Mouse (Mus musculus) hindbrain, embryonic 11.5 days (tissue): ENCODE results near the gene Mmp14. TPM values are rescaled to one million over a fixed set of nuclear protein-coding genes. Genes with fewer than 3 reads are reported as not detected.

ENCODE experiments used
- ATAC-seq: fragments of 200-750 bp; cut with Nextera tagmentation; 2 replicates; pipeline ENCODE4 v1.8.0; 2017; ENCODE audit warnings: mild to moderate bottlenecking, moderate TSS enrichment, moderate library complexity; ENCODE audit not compliant: low FRiP score
- DNase-seq: peaks from one replicate; pipeline ENCODE4 v3.0.0-alpha.2; 2015; ENCODE audit warnings: low spot score
- H3K27ac ChIP-seq: fragments of 300-500 bp; sonication (generic); 2 replicates; pipeline ENCODE4 v1.5.1; 2014; ENCODE audit warnings: mild to moderate bottlenecking, low read depth, low read length
- H3K27me3 ChIP-seq: fragments of 300-500 bp; sonication (generic); 2 replicates; pipeline ENCODE4 v1.6.1; 2014; ENCODE audit warnings: mild to moderate bottlenecking, low read length, moderate library complexity, mixed read lengths; ENCODE audit not compliant: control insufficient read depth, insufficient read depth
- H3K36me3 ChIP-seq: fragments of 300-500 bp; sonication (generic); 2 replicates; pipeline ENCODE4 v1.6.1; 2014; ENCODE audit warnings: mild to moderate bottlenecking, low read length, moderate library complexity, mixed read lengths; ENCODE audit not compliant: control insufficient read depth, insufficient read depth
- H3K4me1 ChIP-seq: fragments of 300-500 bp; sonication (generic); replicated peaks from 2 replicates; pipeline ENCODE4 v1.6.1; 2014; ENCODE audit warnings: low read length, mixed read lengths; ENCODE audit not compliant: control insufficient read depth, insufficient read depth
- H3K4me2 ChIP-seq: fragments of 300-500 bp; sonication (generic); replicated peaks from 2 replicates; pipeline ENCODE4 v1.6.1; 2014; ENCODE audit warnings: mild to moderate bottlenecking, low read depth, low read length
- H3K4me3 ChIP-seq: fragments of 300-500 bp; sonication (generic); 2 replicates; pipeline ENCODE4 v1.5.1; 2014; ENCODE audit warnings: low read depth, low read length
- H3K9ac ChIP-seq: fragments of 300-500 bp; sonication (generic); 2 replicates; pipeline ENCODE4 v1.6.1; 2014; ENCODE audit warnings: low read depth, low read length
- H3K9me3 ChIP-seq: fragments of 300-500 bp; sonication (generic); 2 replicates; pipeline ENCODE4 v1.6.1; 2016; ENCODE audit warnings: low read length; ENCODE audit not compliant: control insufficient read depth
- WGBS: fragments of 180-500 bp; shearing (Covaris S2); extraction: QIAGEN DNeasy Blood & Tissue Kit; methylation state at CpG from one replicate; pipeline ENCODE4 v1.1.7; 2014; 5-methylcytosine and 5-hydroxymethylcytosine counted together
- polyA plus RNA-seq: library from polyadenylated mRNA; unstranded; fragments of >200 nt; fragmentation: Nextera tagmentation; extraction: Ambion mirVana; gene quantifications from 2 replicates; pipeline ENCODE4 v1.2.1, GENCODE M21; 2014

Gene Mmp14
- polyA plus RNA-seq = 71.2 and 73.1 TPM in 2 replicates

- peak; percentile 76 for DNase-seq
- Histone ChIP-seq H3K4me2 (peak within 1 kb of the TSS; percentile 74), H3K4me1 (peaks cover 10% of the 10 kb centered on the region; the same call in 1 of the 2 replicates), H3K9ac (peak within 1 kb of the TSS; percentile 93), H3K36me3 (no peaks in the 10 kb centered on the region; the same call in 1 of the 2 replicates), H3K9me3 (no peaks in the 10 kb centered on the region), H3K27ac (peak within 1 kb of the TSS; percentile 86), H3K27me3 (no peaks in the 10 kb centered on the region), H3K4me3 (peak within 1 kb of the TSS; percentile 65)
- 0% methylated on average over 37 of the region's 49 CpGs for WGBS
- peak; percentile 39 for ATAC-seq
Observed at GRCm38 (mm10) chr14:54431334-54432077, at the start of gene Mmp14. TSS of gene Mmp14 (plus strand) at chr14:54431612.

GRCm38 (mm10) chr14:54381816-54382215 is 49.6 kb upstream of the Mmp14 start:
- WGBS = 80% methylated on average over 10 of the region's 10 CpGs
- Histone ChIP-seq H3K4me1 (no peaks in the 10 kb centered on the region), H3K4me2 (no peak overlapping the region), H3K9ac (no peak overlapping the region), H3K27me3 (no peaks in the 10 kb centered on the region), H3K9me3 (no peaks in the 10 kb centered on the region), H3K27ac (no peak overlapping the region), H3K36me3 (no peaks in the 10 kb centered on the region), H3K4me3 (no peak overlapping the region)
- ATAC-seq (no peak), DNase-seq (no peak)

- no peak overlapping the region for H3K4me3 ChIP-seq
- DNase-seq = no peak
- no peaks in the 10 kb centered on the region for H3K9me3 ChIP-seq
- no peak overlapping the region for H3K27ac ChIP-seq
- WGBS = 46% methylated on average over 9 of the region's 9 CpGs
- H3K4me2 ChIP-seq = no peak overlapping the region
- H3K27me3 ChIP-seq = no peaks in the 10 kb centered on the region
- H3K36me3 ChIP-seq = no peaks in the 10 kb centered on the region
- H3K9ac ChIP-seq = no peak overlapping the region
- H3K4me1 ChIP-seq = no peaks in the 10 kb centered on the region
- ATAC-seq = no peak
Observed at GRCm38 (mm10) chr14:54382641-54383040, 48.8 kb upstream of the Mmp14 start.

GRCm38 (mm10) chr14:54383355-54383771 is 48.0 kb upstream of the Mmp14 start:
- DNase-seq (no peak), ATAC-seq (no peak)
- H3K27ac ChIP-seq = no peak overlapping the region
- H3K9me3 ChIP-seq = no peaks in the 10 kb centered on the region
- no peak overlapping the region for H3K4me3 ChIP-seq
- no peak overlapping the region for H3K9ac ChIP-seq
- H3K4me2 ChIP-seq = no peak overlapping the region
- H3K27me3 ChIP-seq = no peaks in the 10 kb centered on the region
- WGBS = 47% methylated on average over 4 of the region's 4 CpGs
- H3K36me3 ChIP-seq = no peaks in the 10 kb centered on the region
- H3K4me1 ChIP-seq = no peaks in the 10 kb centered on the region

GRCm38 (mm10) chr14:54384396-54384795 is 47.0 kb upstream of the Mmp14 start:
- H3K27me3 ChIP-seq = no peaks in the 10 kb centered on the region
- no peak overlapping the region for H3K27ac ChIP-seq
- no peaks in the 10 kb centered on the region for H3K36me3 ChIP-seq

GRCm38 (mm10) chr14:54385968-54386618 is 45.3 kb upstream of the Mmp14 start:
- Histone ChIP-seq H3K4me1 (no peaks in the 10 kb centered on the region), H3K4me2 (no peak overlapping the region), H3K36me3 (no peaks in the 10 kb centered on the region), H3K27ac (no peak overlapping the region), H3K9me3 (no peaks in the 10 kb centered on the region), H3K4me3 (no peak overlapping the region), H3K27me3 (no peaks in the 10 kb centered on the region), H3K9ac (no peak overlapping the region)
- 88% methylated on average over 7 of the region's 7 CpGs for WGBS
- ATAC-seq = no peak
- DNase-seq = no peak

More at GRCm38 (mm10) chr14:54384396-54384795, 47.0 kb upstream of the Mmp14 start:
- DNase-seq (no peak), ATAC-seq (no peak)
- no peaks in the 10 kb centered on the region for H3K9me3 ChIP-seq
- no peaks in the 10 kb centered on the region for H3K4me1 ChIP-seq
- no peak overlapping the region for H3K4me2 ChIP-seq
- no peak overlapping the region for H3K4me3 ChIP-seq
- 92% methylated on average over 8 of the region's 8 CpGs for WGBS
- H3K9ac ChIP-seq = no peak overlapping the region

- H3K36me3 ChIP-seq = no peaks in the 10 kb centered on the region
- DNase-seq = no peak
- whole genome bisulfite sequencing = 63% methylated on average over 6 of the region's 6 CpGs
Observed at GRCm38 (mm10) chr14:54387546-54387945, 43.9 kb upstream of the Mmp14 start.

GRCm38 (mm10) chr14:54390843-54391242 is 40.6 kb upstream of the Mmp14 start:
- H3K36me3 ChIP-seq = no peaks in the 10 kb centered on the region
- 70% methylated on average over 6 of the region's 6 CpGs for WGBS
- H3K4me3 ChIP-seq = no peak overlapping the region
- ATAC-seq = no peak
- no peak for DNase-seq
- no peak overlapping the region for H3K9ac ChIP-seq
- H3K4me2 ChIP-seq = no peak overlapping the region
- H3K9me3 ChIP-seq = no peaks in the 10 kb centered on the region
- no peak overlapping the region for H3K27ac ChIP-seq
- H3K27me3 ChIP-seq = no peaks in the 10 kb centered on the region
- H3K4me1 ChIP-seq = no peaks in the 10 kb centered on the region

More at GRCm38 (mm10) chr14:54387546-54387945, 43.9 kb upstream of the Mmp14 start:
- Histone ChIP-seq H3K4me2 (no peak overlapping the region), H3K9me3 (no peaks in the 10 kb centered on the region), H3K27me3 (no peaks in the 10 kb centered on the region), H3K9ac (no peak overlapping the region), H3K27ac (no peak overlapping the region), H3K4me1 (no peaks in the 10 kb centered on the region), H3K4me3 (no peak overlapping the region)
- no peak for ATAC-seq

GRCm38 (mm10) chr14:54393794-54394193 is 37.6 kb upstream of the Mmp14 start:
- DNase-seq = no peak
- Histone ChIP-seq H3K4me1 (no peaks in the 10 kb centered on the region), H3K4me2 (no peak overlapping the region), H3K27me3 (no peaks in the 10 kb centered on the region), H3K36me3 (no peaks in the 10 kb centered on the region), H3K4me3 (no peak overlapping the region), H3K9me3 (no peaks in the 10 kb centered on the region), H3K9ac (no peak overlapping the region), H3K27ac (no peak overlapping the region)
- no peak for ATAC-seq
- 67% methylated on average over 3 of the region's 3 CpGs for WGBS
